Mouse (Mus musculus) neural tube, embryonic 13.5 days (tissue): ENCODE results near the gene Trhr2. TPM values are rescaled to one million over a fixed set of nuclear protein-coding genes. Genes with fewer than 3 reads are reported as not detected.

ENCODE experiments used
- ATAC-seq: fragments of 200-750 bp; cut with Nextera tagmentation; 2 replicates; pipeline ENCODE4 v1.8.0; 2017; ENCODE audit warnings: low read depth, mild to moderate bottlenecking, moderate TSS enrichment, moderate library complexity
- H3K27ac ChIP-seq: fragments of 300-500 bp; sonication (generic); replicated peaks from 2 replicates; pipeline ENCODE4 v1.5.1; 2015; ENCODE audit warnings: moderate library complexity, mild to moderate bottlenecking, inconsistent platforms
- H3K27me3 ChIP-seq: fragments of 300-500 bp; sonication (generic); 2 replicates; pipeline ENCODE4 v1.6.1; 2015; ENCODE audit warnings: mild to moderate bottlenecking, inconsistent platforms
- H3K36me3 ChIP-seq: fragments of 300-500 bp; sonication (generic); 2 replicates; pipeline ENCODE4 v1.6.1; 2015; ENCODE audit warnings: mild to moderate bottlenecking, inconsistent platforms
- H3K4me1 ChIP-seq: fragments of 300-500 bp; sonication (generic); replicated peaks from 2 replicates; pipeline ENCODE4 v1.6.1; 2015; ENCODE audit warnings: inconsistent platforms
- H3K4me2 ChIP-seq: fragments of 300-500 bp; sonication (generic); 2 replicates; pipeline ENCODE4 v1.6.1; 2015; ENCODE audit warnings: inconsistent platforms, mild to moderate bottlenecking, moderate library complexity
- H3K4me3 ChIP-seq: fragments of 300-500 bp; sonication (generic); 2 replicates; pipeline ENCODE4 v1.5.1; 2015; ENCODE audit warnings: mild to moderate bottlenecking, inconsistent platforms
- H3K9ac ChIP-seq: fragments of 300-500 bp; sonication (generic); 2 replicates; pipeline ENCODE4 v1.6.1; 2015; ENCODE audit warnings: moderate library complexity, mild to moderate bottlenecking, inconsistent platforms
- H3K9me3 ChIP-seq: fragments of 300-500 bp; sonication (generic); 2 replicates; pipeline ENCODE4 v1.6.1; 2016; ENCODE audit warnings: inconsistent platforms
- WGBS: fragments of 180-500 bp; shearing (Covaris S2); methylation state at CpG from one replicate; pipeline ENCODE4 v1.1.7; 2015; 5-methylcytosine and 5-hydroxymethylcytosine counted together
- polyA plus RNA-seq: library from polyadenylated mRNA; unstranded; fragments of >200 nt; fragmentation: Nextera tagmentation; extraction: Ambion mirVana; gene quantifications from 2 replicates; pipeline ENCODE4 v1.2.1, GENCODE M21; 2015

Gene Trhr2
- polyA plus RNA-seq, 1 experiment from 2014 or later = not detected

- Histone ChIP-seq H3K27ac (no peak overlapping the region), H3K36me3 (peaks cover 16% of the 10 kb centered on the region), H3K4me1 (peaks cover 30% of the 10 kb centered on the region), H3K9ac (no peak overlapping the region), H3K4me2 (peak overlapping the region; percentile 59), H3K4me3 (0 out of 2 replicates have a peak overlapping the region, but pooled peaks have one; percentile 85), H3K9me3 (no peaks in the 10 kb centered on the region), H3K27me3 (no peaks in the 10 kb centered on the region)
- 94% methylated on average over 7 of the region's 7 CpGs for WGBS
- ATAC-seq = no peak
These were observed 14.8 kb upstream of the Trhr2 start for GRCm38 (mm10) chr8:122375320-122375719.

GRCm38 (mm10) chr8:122371706-122372105 is 11.2 kb upstream of the Trhr2 start:
- ATAC-seq = no peak
- Histone ChIP-seq H3K36me3 (no peaks in the 10 kb centered on the region), H3K27me3 (no peaks in the 10 kb centered on the region), H3K4me3 (no peak overlapping the region), H3K4me2 (no peak overlapping the region), H3K9me3 (no peaks in the 10 kb centered on the region), H3K4me1 (peaks cover 10% of the 10 kb centered on the region), H3K9ac (no peak overlapping the region), H3K27ac (no peak overlapping the region)
- 76% methylated on average over 6 of the region's 6 CpGs for WGBS

GRCm38 (mm10) chr8:122369665-122370064 is 9.1 kb upstream of the Trhr2 start:
- Histone ChIP-seq H3K27me3 (no peaks in the 10 kb centered on the region), H3K4me2 (no peak overlapping the region), H3K36me3 (no peaks in the 10 kb centered on the region), H3K9me3 (no peaks in the 10 kb centered on the region), H3K4me1 (no peaks in the 10 kb centered on the region), H3K4me3 (no peak overlapping the region), H3K9ac (no peak overlapping the region), H3K27ac (no peak overlapping the region)
- ATAC-seq = no peak
- WGBS = 14% methylated on average over 9 of the region's 9 CpGs

GRCm38 (mm10) chr8:122368494-122368893 is 7.9 kb upstream of the Trhr2 start:
- H3K27me3 ChIP-seq = no peaks in the 10 kb centered on the region
- no peaks in the 10 kb centered on the region for H3K36me3 ChIP-seq
- H3K27ac ChIP-seq = no peak overlapping the region
- 84% methylated on average over 10 of the region's 10 CpGs for WGBS
- no peak for ATAC-seq
- no peak overlapping the region for H3K9ac ChIP-seq
- no peak overlapping the region for H3K4me3 ChIP-seq
- H3K4me1 ChIP-seq = no peaks in the 10 kb centered on the region
- no peak overlapping the region for H3K4me2 ChIP-seq
- H3K9me3 ChIP-seq = no peaks in the 10 kb centered on the region

- 39% methylated on average over 8 of the region's 8 CpGs for WGBS
- no peak overlapping the region for H3K4me3 ChIP-seq
- H3K4me2 ChIP-seq = no peak overlapping the region
- no peak overlapping the region for H3K9ac ChIP-seq
- no peak for ATAC-seq
- no peaks in the 10 kb centered on the region for H3K36me3 ChIP-seq
- H3K9me3 ChIP-seq = no peaks in the 10 kb centered on the region
- 0 out of 2 replicates have a peak, but pooled peaks cover 3% of the 10 kb centered on the region for H3K4me1 ChIP-seq
- H3K27ac ChIP-seq = no peak overlapping the region
- H3K27me3 ChIP-seq = peaks cover 7% of the 10 kb centered on the region; the same call in 1 of the 2 replicates
These were observed 2.4 kb upstream of the Trhr2 start for GRCm38 (mm10) chr8:122362967-122363366.

GRCm38 (mm10) chr8:122362271-122362670 is 1.7 kb upstream of the Trhr2 start:
- WGBS = 49% methylated on average over 5 of the region's 5 CpGs
- Histone ChIP-seq H3K4me3 (no peak overlapping the region), H3K9ac (no peak overlapping the region), H3K9me3 (no peaks in the 10 kb centered on the region), H3K27me3 (peaks cover 9% of the 10 kb centered on the region), H3K27ac (no peak overlapping the region), H3K36me3 (no peaks in the 10 kb centered on the region), H3K4me1 (0 out of 2 replicates have a peak, but pooled peaks cover 3% of the 10 kb centered on the region), H3K4me2 (no peak overlapping the region)
- no peak for ATAC-seq

- no peak overlapping the region for H3K9ac ChIP-seq
- H3K4me2 ChIP-seq = no peak overlapping the region
- ATAC-seq = no peak
- peaks cover 14% of the 10 kb centered on the region for H3K27me3 ChIP-seq
- no peaks in the 10 kb centered on the region for H3K36me3 ChIP-seq
- no peaks in the 10 kb centered on the region for H3K9me3 ChIP-seq
- H3K4me1 ChIP-seq = 0 out of 2 replicates have a peak, but pooled peaks cover 6% of the 10 kb centered on the region
- WGBS = 71% methylated on average over 15 of the region's 15 CpGs
- H3K27ac ChIP-seq = no peak overlapping the region
- no peak overlapping the region for H3K4me3 ChIP-seq
These were observed 1.3 kb downstream of the Trhr2 start for GRCm38 (mm10) chr8:122359111-122359775.

- Histone ChIP-seq H3K4me1 (0 out of 2 replicates have a peak, but pooled peaks cover 6% of the 10 kb centered on the region), H3K9ac (no peak overlapping the region)
- ATAC-seq = no peak
These were observed 2.9 kb downstream of the Trhr2 start for GRCm38 (mm10) chr8:122357641-122358040.

GRCm38 (mm10) chr8:122357202-122357601 is 3.3 kb downstream of the Trhr2 start:
- Histone ChIP-seq H3K4me3 (no peak overlapping the region), H3K27ac (no peak overlapping the region), H3K4me2 (no peak overlapping the region), H3K9me3 (no peaks in the 10 kb centered on the region), H3K4me1 (0 out of 2 replicates have a peak, but pooled peaks cover 6% of the 10 kb centered on the region), H3K27me3 (peaks cover 15% of the 10 kb centered on the region), H3K36me3 (no peaks in the 10 kb centered on the region), H3K9ac (no peak overlapping the region)
- ATAC-seq = no peak
- WGBS = 50% methylated on average over 11 of the region's 11 CpGs

More at GRCm38 (mm10) chr8:122357641-122358040, 2.9 kb downstream of the Trhr2 start:
- Histone ChIP-seq H3K36me3 (no peaks in the 10 kb centered on the region), H3K9me3 (no peaks in the 10 kb centered on the region), H3K4me3 (no peak overlapping the region), H3K27me3 (peaks cover 19% of the 10 kb centered on the region), H3K4me2 (no peak overlapping the region), H3K27ac (no peak overlapping the region)
- 92% methylated on average over 5 of the region's 5 CpGs for WGBS

GRCm38 (mm10) chr8:122355642-122356606 is 4.6 kb downstream of the Trhr2 start:
- no peaks in the 10 kb centered on the region for H3K36me3 ChIP-seq
- no peaks in the 10 kb centered on the region for H3K9me3 ChIP-seq
- WGBS = 70% methylated on average over 9 of the region's 9 CpGs
- H3K4me2 ChIP-seq = no peak overlapping the region
- no peak overlapping the region for H3K27ac ChIP-seq
- no peak overlapping the region for H3K9ac ChIP-seq
- H3K4me1 ChIP-seq = 0 out of 2 replicates have a peak, but pooled peaks cover 6% of the 10 kb centered on the region
- peaks cover 14% of the 10 kb centered on the region for H3K27me3 ChIP-seq
- ATAC-seq = no peak
- no peak overlapping the region for H3K4me3 ChIP-seq

- Histone ChIP-seq H3K4me2 (no peak overlapping the region), H3K9ac (no peak overlapping the region), H3K27me3 (peaks cover 21% of the 10 kb centered on the region), H3K36me3 (no peaks in the 10 kb centered on the region), H3K4me3 (no peak overlapping the region), H3K4me1 (peaks cover 15% of the 10 kb centered on the region), H3K27ac (no peak overlapping the region), H3K9me3 (no peaks in the 10 kb centered on the region)
- WGBS = 81% methylated on average over 8 of the region's 8 CpGs
- no peak for ATAC-seq
These were observed 6.4 kb downstream of the Trhr2 start for GRCm38 (mm10) chr8:122354157-122354556.
